Mouse (Mus musculus) myocyte (in vitro differentiated cells): ENCODE results near the gene Arhgef12. TPM values are rescaled to one million over a fixed set of nuclear protein-coding genes. Genes with fewer than 3 reads are reported as not detected.

ENCODE experiments used
- H3K27me3 ChIP-seq: one replicate; pipeline ENCODE4 v1.6.1; 2011; ENCODE audit not compliant: control insufficient read depth, insufficient read depth, insufficient read length
- H3K36me3 ChIP-seq: one replicate; pipeline ENCODE4 v1.6.1; 2011; ENCODE audit not compliant: control insufficient read depth, insufficient read depth
- H3K4me2 ChIP-seq: one replicate; pipeline ENCODE4 v1.6.1; 2011; ENCODE audit warnings: low read depth, control low read depth
- H3K4me3 ChIP-seq: one replicate; pipeline ENCODE4 v1.5.1; 2011; ENCODE audit warnings: mild to moderate bottlenecking, control low read depth, moderate library complexity
- H3K79me2 ChIP-seq: one replicate; pipeline ENCODE4 v1.6.1; 2011; ENCODE audit not compliant: control insufficient read depth, insufficient read depth
- H3ac ChIP-seq: one replicate; pipeline ENCODE4 v1.6.1; 2011; ENCODE audit not compliant: control insufficient read depth, insufficient read length
- CEBPB ChIP-seq: IDR thresholded peaks from 2 replicates; pipeline ENCODE4 v1.6.1; 2011; ENCODE audit warnings: mild to moderate bottlenecking, moderate library complexity; ENCODE audit not compliant: poor library complexity, insufficient read depth, severe bottlenecking
- E2F4 ChIP-seq: IDR thresholded peaks from one replicate; pipeline ENCODE4 v1.6.1; 2011; ENCODE audit warnings: mild to moderate bottlenecking, control low read depth, moderate library complexity; ENCODE audit not compliant: insufficient read depth
- MAX ChIP-seq: IDR thresholded peaks from one replicate; pipeline ENCODE4 v1.6.1; 2011; ENCODE audit warnings: low read depth, mild to moderate bottlenecking, control low read depth
- MYOD1 ChIP-seq, 3 experiments: IDR thresholded peaks; one replicate each; pipeline ENCODE4 v1.6.1; 2011; ENCODE audit warnings: control low read depth in 2 of 3, low read depth in 2 of 3, mild to moderate bottlenecking in 2 of 3, moderate library complexity in 1 of 3; ENCODE audit not compliant: insufficient read length in 2 of 3, control insufficient read depth in 1 of 3
- MYOG ChIP-seq, 3 experiments: IDR thresholded peaks; one replicate each; pipeline ENCODE4 v1.6.1; 2011; ENCODE audit warnings: control low read depth in 2 of 3, low read depth in 2 of 3, mild to moderate bottlenecking in 2 of 3; ENCODE audit not compliant: insufficient read length in 2 of 3, control insufficient read depth in 1 of 3, insufficient read depth in 1 of 3
- POLR2A ChIP-seq: IDR thresholded peaks from one replicate; pipeline ENCODE4 v1.6.1; 2011; ENCODE audit warnings: low read depth, mild to moderate bottlenecking, control low read depth, moderate library complexity; ENCODE audit not compliant: insufficient read length
- POLR2AphosphoS2 ChIP-seq: IDR thresholded peaks from one replicate; pipeline ENCODE4 v1.6.1; 2011; ENCODE audit warnings: low read depth, control low read depth; ENCODE audit not compliant: insufficient read length
- REST ChIP-seq: IDR thresholded peaks from one replicate; pipeline ENCODE4 v1.6.1; 2011; ENCODE audit warnings: mild to moderate bottlenecking, control low read depth, moderate library complexity; ENCODE audit not compliant: insufficient read depth, insufficient read length
- SRF ChIP-seq: IDR thresholded peaks from one replicate; pipeline ENCODE4 v1.6.1; 2011; ENCODE audit warnings: low read depth; ENCODE audit not compliant: control insufficient read depth, insufficient read length
- TCF12 ChIP-seq: IDR thresholded peaks from one replicate; pipeline ENCODE4 v1.6.1; 2011; ENCODE audit warnings: mild to moderate bottlenecking, control low read depth; ENCODE audit not compliant: poor library complexity, insufficient read depth, severe bottlenecking
- TCF3 ChIP-seq: IDR thresholded peaks from one replicate; pipeline ENCODE4 v1.6.1; 2011; ENCODE audit warnings: low read depth, control low read depth; ENCODE audit not compliant: insufficient read length
- USF1 ChIP-seq: IDR thresholded peaks from one replicate; pipeline ENCODE4 v1.6.1; 2011; ENCODE audit warnings: low read depth, mild to moderate bottlenecking, control low read depth, moderate library complexity
- polyA plus RNA-seq: library from polyadenylated mRNA; unstranded; fragments of >200 nt; fragmentation: generic; extraction: Trizol; gene quantifications from one replicate; pipeline ENCODE4 v1.2.1, GENCODE M21; 2012; ENCODE audit warnings: missing spikeins

The Arhgef12 gene
- polyA plus RNA-seq, 1 experiment: 12.9 TPM

DNA sequence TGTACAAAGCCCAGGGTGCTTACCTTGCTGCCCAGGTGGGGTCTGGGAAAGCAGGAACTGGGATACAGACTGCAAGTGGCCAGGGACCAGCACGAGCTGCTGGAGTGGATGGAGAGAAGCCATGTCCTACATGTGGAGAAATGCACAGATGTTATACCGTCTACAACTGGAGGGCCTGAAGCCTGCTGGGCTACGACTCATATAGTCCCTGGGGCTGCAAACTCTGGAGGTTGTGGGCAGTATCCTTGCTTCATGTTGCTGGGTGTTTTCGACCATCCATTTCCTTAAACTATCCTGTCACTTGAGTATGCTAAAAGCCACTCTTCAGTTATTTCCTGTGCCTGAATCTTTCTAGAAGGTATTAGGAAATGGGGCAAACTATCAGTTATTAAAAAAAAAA is 38.2 kb upstream of the Arhgef12 start:
- H3K36me3 ChIP-seq: no peaks in the 10 kb centered on the region
- H3K79me2 ChIP-seq: no peaks in the 10 kb centered on the region
- H3K4me3 ChIP-seq: no peak overlapping the region
- TF ChIP-seq POLR2A: no peak
- no peak for TF ChIP-seq MYOG (IDR thresholded peaks at IDR 0.05; ENCODE audit: control insufficient read depth in 1 of 3, insufficient read depth in 1 of 3, insufficient read length in 2 of 3, low read depth in 2 of 3)
- TF ChIP-seq TCF12: no peak
- TF ChIP-seq E2F4: no peak
- TF ChIP-seq CEBPB: no peak
- TF ChIP-seq TCF3: no peak
- TF ChIP-seq MAX: no peak
- TF ChIP-seq SRF: no peak
- no peak for TF ChIP-seq REST
- no peak for TF ChIP-seq POLR2AphosphoS2
- no peak for TF ChIP-seq USF1
- TF ChIP-seq MYOD1 (IDR thresholded peaks at IDR 0.05; ENCODE audit: control insufficient read depth in 1 of 3, insufficient read length in 2 of 3, low read depth in 2 of 3): no peak
- H3K27me3 ChIP-seq: peaks cover 5% of the 10 kb centered on the region
- H3K4me2 ChIP-seq: no peak overlapping the region
- H3ac ChIP-seq: no peak overlapping the region

DNA sequence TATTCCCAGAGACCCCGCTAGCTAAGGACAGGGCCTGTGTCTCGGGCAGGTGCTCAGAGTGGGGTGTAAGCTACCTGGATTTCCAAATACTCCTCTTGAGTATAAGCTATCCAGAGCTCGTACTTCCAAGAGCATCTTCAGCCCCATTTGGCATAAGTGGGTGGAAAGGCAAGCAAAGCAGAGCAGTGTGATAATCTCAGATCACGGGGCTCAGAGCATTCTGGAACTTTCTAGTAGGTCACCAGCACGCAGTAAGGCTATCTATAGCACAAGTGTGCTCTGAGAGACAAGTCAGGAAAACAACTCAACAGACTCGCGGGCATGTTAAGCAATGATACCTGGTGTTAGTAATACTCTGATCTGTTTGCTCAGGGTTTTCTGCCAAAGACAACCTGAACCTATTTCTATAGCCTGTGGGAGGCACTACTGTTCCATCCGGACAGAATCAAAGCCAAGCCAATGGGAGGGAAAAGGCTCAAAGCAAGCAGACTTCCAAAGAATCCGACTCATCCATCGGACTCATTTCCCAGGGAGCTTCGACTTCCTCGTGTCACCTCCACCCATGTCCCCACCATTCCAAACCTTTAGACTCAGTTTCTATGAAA is 37.3 kb upstream of the Arhgef12 start:
- Histone ChIP-seq H3K4me3 (no peak overlapping the region), H3ac (no peak overlapping the region), H3K36me3 (no peaks in the 10 kb centered on the region), H3K27me3 (peaks cover 9% of the 10 kb centered on the region), H3K79me2 (no peaks in the 10 kb centered on the region), H3K4me2 (no peak overlapping the region)
- TF ChIP-seq POLR2A (no peak), TCF3 (no peak), REST (no peak), TCF12 (no peak), SRF (no peak), MAX (no peak), CEBPB (no peak), MYOG (IDR thresholded peaks at IDR 0.05; ENCODE audit: control insufficient read depth in 1 of 3, insufficient read depth in 1 of 3, insufficient read length in 2 of 3, low read depth in 2 of 3) (no peak), POLR2AphosphoS2 (no peak), MYOD1 (IDR thresholded peaks at IDR 0.05; ENCODE audit: control insufficient read depth in 1 of 3, insufficient read length in 2 of 3, low read depth in 2 of 3) (no peak), E2F4 (no peak)

DNA sequence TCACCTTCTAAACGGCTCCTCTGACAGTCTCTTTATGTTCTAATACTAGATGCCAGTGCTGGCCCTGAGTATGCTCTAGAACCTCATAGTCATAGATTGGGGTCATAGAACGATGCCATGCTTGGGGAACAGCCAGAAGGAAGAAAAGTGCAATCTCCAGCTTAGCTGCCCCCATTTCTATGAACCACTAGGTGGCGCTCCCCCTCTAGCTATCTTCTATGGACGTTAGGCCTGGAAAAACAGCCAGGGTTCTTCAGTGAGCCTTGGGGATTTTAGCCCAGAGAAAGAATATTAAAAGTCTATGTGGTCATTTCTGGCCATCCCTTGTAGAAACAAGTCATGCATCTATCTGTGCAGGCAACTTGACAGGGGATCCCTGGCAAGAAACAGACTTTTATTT is 34.8 kb upstream of the Arhgef12 start:
- peaks cover 5% of the 10 kb centered on the region for H3K27me3 ChIP-seq
- H3K4me3 ChIP-seq: no peak overlapping the region
- H3K36me3 ChIP-seq: no peaks in the 10 kb centered on the region
- TF ChIP-seq MYOD1 (IDR thresholded peaks at IDR 0.05; ENCODE audit: control insufficient read depth in 1 of 3, insufficient read length in 2 of 3, low read depth in 2 of 3) (no peak), MAX (no peak), USF1 (no peak), CEBPB (no peak), TCF3 (no peak), SRF (no peak), E2F4 (no peak), TCF12 (no peak), POLR2AphosphoS2 (no peak), POLR2A (no peak), REST (no peak), MYOG (IDR thresholded peaks at IDR 0.05; ENCODE audit: control insufficient read depth in 1 of 3, insufficient read depth in 1 of 3, insufficient read length in 2 of 3, low read depth in 2 of 3) (no peak)
- no peak overlapping the region for H3ac ChIP-seq
- H3K4me2 ChIP-seq: no peak overlapping the region
- H3K79me2 ChIP-seq: no peaks in the 10 kb centered on the region

DNA sequence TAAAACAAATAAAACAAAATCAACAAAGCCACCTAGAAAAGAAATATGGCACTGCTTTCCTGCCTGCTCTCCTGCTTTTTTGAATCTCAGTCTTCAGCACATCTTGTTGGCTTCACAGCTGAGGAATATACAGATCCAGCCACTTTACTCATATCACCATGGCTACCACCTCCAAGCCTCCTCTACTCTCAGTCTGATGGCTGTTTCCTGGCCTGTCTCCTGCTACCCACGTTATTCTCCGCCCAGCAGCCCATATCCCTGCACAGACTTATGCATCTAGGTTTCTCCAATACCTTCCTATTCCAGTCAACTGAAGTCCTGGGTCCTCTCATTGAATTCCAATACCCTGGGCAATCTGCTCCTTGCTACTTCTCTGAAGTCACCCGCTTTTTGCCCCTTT is 26.5 kb upstream of the Arhgef12 start:
- Histone ChIP-seq H3ac (no peak overlapping the region), H3K27me3 (peaks cover 5% of the 10 kb centered on the region), H3K4me3 (no peak overlapping the region), H3K4me2 (no peak overlapping the region), H3K79me2 (no peaks in the 10 kb centered on the region), H3K36me3 (no peaks in the 10 kb centered on the region)
- TF ChIP-seq MAX (no peak), REST (no peak), CEBPB (no peak), MYOD1 (IDR thresholded peaks at IDR 0.05; ENCODE audit: control insufficient read depth in 1 of 3, insufficient read length in 2 of 3, low read depth in 2 of 3) (no peak), SRF (no peak), MYOG (IDR thresholded peaks at IDR 0.05; ENCODE audit: control insufficient read depth in 1 of 3, insufficient read depth in 1 of 3, insufficient read length in 2 of 3, low read depth in 2 of 3) (no peak), E2F4 (no peak), TCF3 (no peak), POLR2AphosphoS2 (no peak)

DNA sequence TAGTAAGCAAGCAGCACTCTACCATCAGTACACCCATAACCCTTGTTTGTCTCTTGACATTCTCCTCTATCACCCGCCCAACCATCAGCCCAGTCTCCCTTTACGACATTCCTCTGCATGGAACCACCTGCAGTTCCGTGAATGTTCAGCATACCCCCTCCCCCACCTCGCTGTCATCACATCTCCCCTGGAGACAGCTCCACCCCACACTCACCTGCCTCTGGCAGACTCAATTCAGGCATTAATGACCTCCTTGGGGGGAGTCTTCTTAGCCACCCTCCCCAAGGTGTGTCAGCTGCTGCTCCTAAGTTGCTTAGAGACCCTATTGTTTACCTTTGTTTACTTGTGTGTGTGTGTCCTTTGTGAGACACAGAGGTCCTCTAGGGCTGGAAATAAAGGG is 25.3 kb upstream of the Arhgef12 start:
- Histone ChIP-seq H3K79me2 (no peaks in the 10 kb centered on the region), H3K4me3 (no peak overlapping the region), H3K36me3 (no peaks in the 10 kb centered on the region), H3K4me2 (no peak overlapping the region), H3ac (no peak overlapping the region), H3K27me3 (peaks cover 5% of the 10 kb centered on the region)
- TF ChIP-seq CEBPB (no peak), POLR2A (no peak), MAX (no peak), USF1 (no peak), TCF3 (no peak), TCF12 (no peak), REST (no peak), POLR2AphosphoS2 (no peak), E2F4 (no peak), MYOG (IDR thresholded peaks at IDR 0.05; ENCODE audit: control insufficient read depth in 1 of 3, insufficient read depth in 1 of 3, insufficient read length in 2 of 3, low read depth in 2 of 3) (no peak), SRF (no peak), MYOD1 (IDR thresholded peaks at IDR 0.05; ENCODE audit: control insufficient read depth in 1 of 3, insufficient read length in 2 of 3, low read depth in 2 of 3) (no peak)
